Mouse (Mus musculus) erythroblast, adult 5-6 weeks (primary cell): ENCODE results near the gene Tmem120b. TPM values are rescaled to one million over a fixed set of nuclear protein-coding genes. Genes with fewer than 3 reads are reported as not detected.
A peak's percentile ranks its signal among the peaks of the same experiment; 100 is the strongest.
"Not testable (repeated sequence)": the region's sequence is repeated elsewhere in the genome, so short reads cannot be mapped to it uniquely, and the experiment has no call there.

Experiments
- ATAC-seq: replicated peaks from 2 replicates; pipeline ENCODE4 v1.8.0; 2016; ENCODE audit warnings: moderate number of reproducible peaks, mild to moderate bottlenecking, moderate TSS enrichment, inconsistent platforms; ENCODE audit not compliant: poor library complexity, low FRiP score, severe bottlenecking
- total RNA-seq, 2 experiments: library from RNA; stranded (forward) in 1 of 2; stranded (reverse) in 1 of 2; fragments of 150-400 nt in 1 of 2; fragments of 200-764, 138-1000 nt in 1 of 2; gene quantifications; 2 replicates each; pipeline versions ENCODE4 v1.2.3 to v1.2.4; 2015 to 2017; ENCODE audit warnings: low replicate concordance in 2 of 2

Gene Tmem120b
- total RNA-seq, 2 experiments from 2014 or later = 14.4 to 25.6 TPM

- ATAC-seq = no peak
Observed at GRCm38 (mm10) chr5:123049271-123049670, 18.9 kb upstream of the Tmem120b start.

DNA sequence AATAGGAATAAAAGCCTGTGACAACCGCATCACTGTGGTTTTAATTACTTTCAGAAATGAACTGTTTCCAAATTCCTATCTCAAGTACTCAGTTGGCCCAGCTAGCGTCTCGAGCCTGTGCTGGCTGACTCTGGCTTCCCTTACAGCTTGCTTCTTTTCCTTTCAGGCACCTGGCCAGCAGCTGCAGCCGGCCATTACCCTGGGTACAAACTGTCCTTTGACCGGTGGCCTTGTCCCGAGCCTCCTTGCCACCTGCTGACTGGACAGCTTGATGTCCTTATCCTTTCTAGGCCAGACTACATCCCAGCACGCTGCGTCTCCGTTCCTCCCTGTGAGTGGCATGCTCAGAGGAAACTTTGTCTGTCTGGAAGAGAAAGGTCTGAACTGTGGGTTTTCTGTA lies 17.3 kb upstream of the Tmem120b start:
- ATAC-seq = no peak

DNA sequence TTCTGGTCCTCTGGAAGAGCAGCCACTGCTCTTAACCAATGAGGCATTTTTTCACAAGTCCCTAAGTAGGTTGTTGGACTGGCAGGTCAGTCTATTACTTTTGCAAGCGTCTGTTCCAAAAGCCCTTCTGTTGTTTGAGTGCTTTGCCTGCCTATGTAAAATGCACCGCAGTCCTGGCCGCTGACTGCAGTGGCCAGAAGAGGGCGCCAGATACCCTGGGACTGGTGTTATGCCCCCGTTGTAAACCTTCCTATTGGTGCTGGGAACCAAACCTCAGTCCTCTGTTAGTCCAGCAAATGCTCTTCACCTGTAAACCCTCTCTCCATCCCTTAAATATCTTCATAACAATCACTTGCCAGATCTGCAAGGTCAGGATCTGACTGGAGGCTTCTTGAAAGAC lies 16.5 kb upstream of the Tmem120b start:
- ATAC-seq = no peak

DNA sequence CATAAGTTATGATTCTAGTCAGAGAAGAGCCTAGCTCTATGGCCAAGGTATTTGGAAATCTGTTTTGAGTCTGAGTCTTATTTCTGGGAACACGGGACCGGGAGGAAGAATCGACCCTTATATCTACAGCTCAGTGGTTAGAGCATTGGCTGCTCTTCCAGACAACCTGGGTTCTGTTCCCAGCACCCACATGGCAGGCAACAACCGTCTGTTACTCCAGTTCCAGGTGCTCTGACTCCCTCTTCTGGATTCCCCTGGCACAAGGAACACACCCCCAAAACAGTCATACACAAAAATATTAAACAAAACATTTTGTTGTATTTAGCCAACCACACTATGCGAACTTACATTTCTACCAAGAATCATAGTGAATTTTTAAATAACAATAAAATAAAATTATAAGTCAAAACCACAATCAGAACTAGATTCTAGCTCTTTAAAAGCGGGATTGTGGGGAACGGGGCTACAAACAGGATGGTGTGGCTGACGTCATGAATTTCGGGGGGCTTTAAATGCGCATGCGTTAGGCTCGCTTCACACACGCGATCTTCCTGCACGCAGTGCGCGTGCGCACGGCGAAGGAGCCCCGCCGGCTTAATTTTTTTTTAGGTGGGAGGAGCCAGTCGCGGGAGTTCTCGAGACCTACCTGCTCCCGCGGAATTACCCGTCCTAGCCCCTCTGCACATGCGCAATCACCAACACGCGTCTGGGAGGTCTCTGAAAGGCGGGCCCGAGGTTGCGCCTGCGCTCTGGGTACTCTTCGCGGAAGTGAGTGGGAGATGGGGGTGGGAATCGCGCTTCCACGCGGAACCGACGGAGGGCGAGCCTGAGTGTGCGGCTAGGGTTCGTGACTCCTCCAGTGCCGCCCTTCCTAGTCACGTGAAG lies 10.6 kb upstream of the Tmem120b start:
- ATAC-seq = peak; percentile 96

GRCm38 (mm10) chr5:123058251-123059102 lies 9.7 kb upstream of the Tmem120b start:
- ATAC-seq = peak; percentile 22; the same call in 1 of the 2 replicates

DNA sequence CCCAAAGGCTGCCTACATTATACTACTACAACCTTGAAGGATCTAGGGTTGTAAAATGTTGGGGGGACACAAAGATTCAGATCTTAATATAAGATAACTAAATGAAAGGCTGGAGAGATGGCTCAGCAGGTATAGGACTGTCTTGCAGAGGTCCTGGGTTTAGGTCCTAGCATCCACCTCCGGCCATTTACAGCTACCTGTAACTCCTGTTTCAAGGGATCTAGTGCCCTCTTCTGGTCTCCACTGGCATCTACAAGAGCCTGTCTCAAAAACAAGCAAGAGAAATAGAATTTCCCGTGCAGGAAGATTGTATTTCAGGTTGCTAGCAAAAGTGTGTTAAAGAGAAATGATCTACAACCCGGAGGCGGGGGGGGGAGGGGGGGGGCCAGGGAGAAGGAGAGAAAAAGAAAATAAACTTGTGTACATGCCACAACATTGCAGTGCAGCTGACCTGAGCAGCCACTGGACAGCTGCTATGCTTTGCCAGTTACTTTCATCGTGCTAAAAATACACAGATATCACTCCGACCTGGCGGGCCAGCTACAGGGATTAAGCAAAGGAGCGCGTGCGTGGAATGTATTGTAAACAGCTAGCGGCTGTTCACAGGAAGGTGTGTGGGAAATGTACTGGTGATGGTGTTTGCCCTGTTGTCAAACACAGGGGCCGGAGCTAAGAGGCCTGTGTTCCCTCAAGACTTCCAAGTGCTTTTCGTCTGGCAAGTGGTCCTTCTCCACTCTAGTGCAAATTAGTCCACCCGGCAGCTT lies 8.3 kb upstream of the Tmem120b start:
- peak; percentile 42 for ATAC-seq

DNA sequence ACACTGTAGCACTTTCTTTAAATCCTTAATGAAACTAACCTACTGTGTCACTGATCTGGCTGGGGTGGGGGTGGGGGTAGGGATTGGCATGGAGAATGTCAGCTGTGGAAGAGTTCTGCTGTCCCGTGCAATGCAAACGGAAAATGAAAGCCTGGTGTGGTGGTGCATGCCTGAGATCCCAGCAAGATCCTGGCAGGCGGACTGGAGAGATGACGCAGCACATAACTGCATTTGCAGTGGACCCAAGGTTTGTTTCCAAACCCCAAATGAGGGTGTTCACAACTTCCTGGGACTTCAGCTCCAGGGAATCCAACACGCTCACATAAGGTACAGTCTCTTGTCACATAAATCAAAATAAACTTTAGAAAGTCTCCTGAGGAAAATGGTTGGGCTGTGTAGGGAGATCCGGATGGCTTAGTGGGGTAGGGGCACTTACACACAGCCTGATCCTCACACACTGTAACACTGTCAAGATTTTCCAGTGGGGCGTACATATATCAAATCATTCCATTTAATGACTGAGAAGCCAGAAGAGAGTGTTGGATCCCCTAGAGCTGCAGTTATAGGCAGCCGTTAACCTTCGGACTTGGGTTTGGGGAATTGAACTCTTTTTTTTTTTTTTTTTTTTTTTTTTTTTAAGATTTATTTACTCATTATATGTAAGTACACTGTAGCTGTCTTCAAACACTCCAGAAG lies 7.4 kb upstream of the Tmem120b start:
- no peak for ATAC-seq

DNA sequence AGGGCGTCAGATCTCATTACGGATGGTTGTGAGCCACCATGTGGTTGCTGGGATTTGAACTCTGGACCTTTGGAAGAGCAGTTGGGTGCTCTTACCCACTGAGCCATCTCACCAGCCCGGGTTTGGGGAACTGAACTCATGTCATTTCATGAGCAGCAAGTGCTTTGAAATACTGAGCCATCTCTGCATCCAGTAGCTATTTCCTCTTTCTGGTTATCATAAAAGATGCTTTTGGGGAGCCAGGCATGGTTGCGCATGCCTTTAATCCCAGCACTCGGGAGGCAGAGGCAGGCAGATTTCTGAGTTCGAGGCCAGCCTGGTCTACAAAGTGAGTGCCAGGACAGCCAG lies 6.8 kb upstream of the Tmem120b start:
- not testable (repeated sequence) for ATAC-seq

DNA sequence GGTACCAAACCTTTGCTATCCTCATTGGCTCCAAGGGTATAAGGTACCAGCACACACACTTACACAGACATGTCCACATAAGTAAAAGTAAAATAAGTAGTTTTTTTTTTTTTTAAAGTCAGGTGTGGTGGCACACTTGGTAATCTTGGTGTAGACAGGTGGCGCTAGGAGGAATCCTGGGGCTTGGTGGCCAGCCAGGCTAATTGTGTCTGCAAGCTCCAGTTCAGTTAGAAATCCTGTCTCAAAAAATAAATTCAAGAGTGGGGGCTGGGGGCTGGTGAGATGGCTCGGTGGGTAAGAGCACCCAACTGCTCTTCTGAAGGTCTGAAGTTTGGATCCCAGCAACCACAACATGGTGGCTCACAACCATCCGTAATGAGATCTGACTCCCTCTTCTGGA lies 5.1 kb upstream of the Tmem120b start:
- no peak for ATAC-seq

DNA sequence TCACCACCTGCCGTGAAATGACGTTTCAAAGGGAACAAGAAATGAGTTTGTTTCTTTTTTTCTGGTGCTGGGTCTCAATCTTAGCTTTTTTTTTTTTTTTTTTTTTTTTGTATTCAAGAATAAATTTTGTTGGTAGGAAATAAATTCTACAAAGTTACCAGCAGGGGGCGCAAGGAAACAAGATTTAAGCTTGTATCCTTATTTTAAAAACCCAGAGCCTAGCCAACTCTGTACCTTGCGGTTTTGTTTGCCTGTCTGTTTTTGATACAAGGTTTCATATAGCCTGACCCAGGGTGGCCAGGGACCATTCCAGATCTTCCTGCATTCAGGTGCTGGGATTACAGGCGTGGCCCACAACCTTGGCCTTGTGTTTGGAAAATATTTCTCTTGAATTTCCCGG lies 4.0 kb upstream of the Tmem120b start:
- peak; percentile 48 for ATAC-seq

- peak; percentile 90 for ATAC-seq
Observed at GRCm38 (mm10) chr5:123067395-123067995, 720 bp upstream of the Tmem120b start.

DNA sequence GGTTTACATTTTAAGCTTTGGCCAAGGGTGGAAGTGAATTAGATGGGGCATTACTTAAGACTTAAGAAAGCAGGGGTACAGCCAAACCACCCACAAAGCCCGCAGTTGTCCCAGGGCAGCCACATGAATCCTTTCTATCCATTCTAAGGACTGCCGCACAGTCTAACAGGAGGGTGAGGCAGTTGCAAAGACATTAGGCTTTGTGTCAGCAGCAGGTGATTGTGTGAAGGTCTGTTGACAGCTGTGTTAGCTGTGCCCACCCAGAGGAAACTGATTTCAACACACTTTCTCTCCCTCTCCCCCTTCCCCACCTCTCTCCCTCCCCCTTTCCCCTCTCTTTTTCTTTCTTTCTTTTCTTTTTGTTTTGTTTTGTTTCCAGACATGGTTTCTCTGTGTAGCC lies 499 bp downstream of the Tmem120b start:
- ATAC-seq = no peak

GRCm38 (mm10) chr5:123075576-123076418 lies 7.6 kb downstream of the Tmem120b start:
- peak; percentile 83 for ATAC-seq

DNA sequence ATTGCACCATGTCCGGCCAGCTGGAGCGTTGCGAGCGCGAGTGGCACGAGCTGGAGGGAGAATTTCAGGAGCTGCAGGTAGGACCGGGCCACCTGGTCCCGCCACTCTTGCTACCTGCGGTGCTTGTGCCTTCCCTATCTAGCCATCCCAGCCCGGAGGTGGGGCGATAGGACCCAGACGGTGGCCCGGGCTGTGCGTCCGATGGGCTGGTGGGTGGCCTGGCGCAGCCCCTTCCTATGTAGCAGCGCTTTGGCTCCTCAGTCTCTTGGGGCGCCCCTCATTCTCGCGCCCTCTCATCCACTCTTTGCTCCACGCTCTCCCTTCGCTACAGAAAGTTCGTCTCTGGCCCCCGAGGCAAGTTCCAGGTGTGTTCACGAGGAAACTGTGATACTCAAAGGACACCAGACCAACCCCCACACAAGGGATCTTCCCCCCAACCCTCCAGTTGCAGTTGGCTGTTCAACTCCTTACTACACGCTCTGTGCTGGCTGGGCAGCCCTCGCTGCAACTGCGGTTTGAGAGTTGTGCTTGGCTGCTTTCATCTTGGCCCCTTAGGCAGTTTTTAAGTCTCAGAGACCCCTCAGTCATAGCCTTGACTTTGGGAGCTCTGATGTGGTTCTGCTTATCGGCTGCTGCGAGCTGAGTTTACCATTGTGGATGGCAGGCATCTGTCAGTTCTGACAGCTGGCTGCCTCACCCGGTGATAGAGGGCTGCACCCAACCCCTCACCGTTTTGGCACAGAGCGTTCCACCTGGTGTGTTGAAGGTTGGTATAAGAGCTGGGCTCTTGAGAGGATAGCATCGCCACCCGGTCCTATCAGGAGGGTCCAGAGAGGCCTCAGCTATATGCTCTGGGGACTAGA lies 8.4 kb downstream of the Tmem120b start:
- ATAC-seq = peak; percentile 78

- ATAC-seq = no peak
Observed at GRCm38 (mm10) chr5:123079568-123079967, 11.4 kb downstream of the Tmem120b start.

- ATAC-seq = no peak
Observed at GRCm38 (mm10) chr5:123080041-123080440, 11.8 kb downstream of the Tmem120b start.

GRCm38 (mm10) chr5:123080510-123080909 lies 12.3 kb downstream of the Tmem120b start:
- ATAC-seq = no peak
